17 mouse cellular contexts compared by ENCODE assay signal in the genomic region with DNA sequence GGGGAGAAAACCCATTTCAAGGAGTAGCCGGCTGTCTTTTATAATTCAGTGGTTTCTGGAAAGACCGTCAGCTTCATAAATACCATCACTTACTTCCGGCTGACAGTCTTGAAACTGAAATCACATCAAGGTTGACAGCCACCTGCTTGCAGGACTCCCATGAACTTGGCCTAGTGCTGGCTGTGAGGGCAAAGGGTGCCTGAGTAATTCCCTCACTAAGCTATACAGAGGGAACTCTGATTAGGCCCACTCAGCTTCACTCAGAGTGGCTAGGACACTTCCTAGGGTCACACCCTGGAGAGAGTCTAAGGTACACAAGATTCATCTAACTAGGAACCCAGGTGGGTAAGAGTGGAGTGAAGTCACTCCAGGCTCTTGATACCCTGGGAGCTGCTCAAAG. TPM values are rescaled to one million over a fixed set of nuclear protein-coding genes. Genes with fewer than 3 reads are reported as not detected.
DNase-seq lines count a peak whose midpoint lies in the region; ATAC-seq lines count a peak whose summit lies in the region.
"Had no signal": no experiment of that assay in that cellular context is flagged by ENCODE, and none has a peak within 500 bp of the region (broad histone marks: within the 10 kb centered on the region; RNA-seq: fewer than 3 reads in every experiment).

No protein-coding gene starts in this region.

- peaks cover 76% of the 10 kb centered on the region for H3K4me1 ChIP-seq in heart, embryonic 10.5 days
- peaks cover 71% of the 10 kb centered on the region for H3K4me1 ChIP-seq in megakaryocyte, embryonic 14.5 days
- H3K4me1 ChIP-seq in liver, embryonic 13.5 days (replicated peaks), result peaks cover 75% of the 10 kb centered on the region
- H3K4me1 ChIP-seq in forebrain, embryonic 13.5 days, result peaks cover 15% of the 10 kb centered on the region

- peak overlapping the region; percentile 89 for H3K4me3 ChIP-seq in heart, embryonic 10.5 days
- peak overlapping the region; percentile 89 for H3K4me3 ChIP-seq in megakaryocyte, embryonic 14.5 days (replicated peaks)
- peak overlapping the region; percentile 85 for H3K4me3 ChIP-seq in liver, embryonic 13.5 days (replicated peaks)
- H3K4me3 ChIP-seq in forebrain, embryonic 13.5 days, result no peak overlapping the region
- H3K4me3 ChIP-seq: neural tube, embryonic 15.5 days had no signal

- H3K9ac ChIP-seq in liver, embryonic 13.5 days, result peak overlapping the region; percentile 94
- H3K9ac ChIP-seq in forebrain, embryonic 13.5 days, result no peak overlapping the region
- H3K9ac ChIP-seq: kidney, embryonic 15.5 days; neural tube, embryonic 15.5 days had no signal

- peak overlapping the region; percentile 100 for H3K4me2 ChIP-seq in liver, embryonic 13.5 days
- no peak overlapping the region for H3K4me2 ChIP-seq in forebrain, embryonic 13.5 days
- H3K4me2 ChIP-seq: neural tube, embryonic 15.5 days had no signal

- DNase-seq in heart, embryonic 10.5 days (ENCODE audit: low spot score), result no peak
- no peak for DNase-seq in heart, adult 11 months
- no peak for DNase-seq in liver, embryonic 13.5 days
- peak; percentile 54 for DNase-seq in thymus, postnatal 14 days
- no peak for DNase-seq in natural killer cell, adult 2 months (ENCODE audit: low spot score in 2 of 2)
- DNase-seq: adrenal gland, postnatal 14 days; cerebellum, adult 18-20 months; midbrain, embryonic 14.5 days; right cerebral cortex, postnatal 25 days had no signal

- H3K27me3 ChIP-seq in heart, embryonic 10.5 days (ENCODE audit: insufficient read depth, poor library complexity, severe bottlenecking), result peaks cover 21% of the 10 kb centered on the region
- no peaks in the 10 kb centered on the region for H3K27me3 ChIP-seq in megakaryocyte, embryonic 14.5 days (replicated peaks)
- no peaks in the 10 kb centered on the region for H3K27me3 ChIP-seq in liver, embryonic 13.5 days
- peaks cover 50% of the 10 kb centered on the region for H3K27me3 ChIP-seq in forebrain, embryonic 13.5 days

- no peaks in the 10 kb centered on the region for H3K9me3 ChIP-seq in heart, embryonic 10.5 days
- H3K9me3 ChIP-seq in megakaryocyte, embryonic 14.5 days, result no peaks in the 10 kb centered on the region
- H3K9me3 ChIP-seq in liver, embryonic 13.5 days (replicated peaks), result no peaks in the 10 kb centered on the region
- no peaks in the 10 kb centered on the region for H3K9me3 ChIP-seq in forebrain, embryonic 13.5 days (replicated peaks)
- H3K9me3 ChIP-seq: kidney, embryonic 15.5 days; neural tube, embryonic 15.5 days had no signal

- H3K36me3 ChIP-seq in heart, embryonic 10.5 days, result peaks cover 20% of the 10 kb centered on the region
- peaks cover 48% of the 10 kb centered on the region for H3K36me3 ChIP-seq in megakaryocyte, embryonic 14.5 days (replicated peaks; ENCODE audit: low read length)
- H3K36me3 ChIP-seq in liver, embryonic 13.5 days, result peaks cover 32% of the 10 kb centered on the region
- no peaks in the 10 kb centered on the region for H3K36me3 ChIP-seq in forebrain, embryonic 13.5 days (ENCODE audit: poor library complexity, severe bottlenecking)
- H3K36me3 ChIP-seq: kidney, embryonic 15.5 days; neural tube, embryonic 15.5 days had no signal

- WGBS in heart, embryonic 10.5 days, result 66% methylated on average over 3 of the region's 3 CpGs
- 77% methylated on average over 3 of the region's 3 CpGs for WGBS in liver, embryonic 13.5 days (ENCODE audit: insufficient replicate concordance)
- WGBS in forebrain, embryonic 13.5 days, result 90% methylated on average over 3 of the region's 3 CpGs

- peak overlapping the region; percentile 96 for H3K27ac ChIP-seq in heart, embryonic 10.5 days
- H3K27ac ChIP-seq in liver, embryonic 13.5 days, result peak overlapping the region; percentile 98
- H3K27ac ChIP-seq in forebrain, embryonic 13.5 days, result no peak overlapping the region
- H3K27ac ChIP-seq: kidney, embryonic 15.5 days; neural tube, embryonic 15.5 days had no signal

- ATAC-seq in megakaryocyte, adult 5-6 weeks (ENCODE audit: poor library complexity, severe bottlenecking), result no peak
- ATAC-seq in liver, embryonic 13.5 days (ENCODE audit: low read depth), result no peak
- ATAC-seq in forebrain, embryonic 13.5 days, result no peak
- ATAC-seq: forebrain, embryonic 16.5 days; Patski had no signal

RNA-seq across cellular contexts. Expression of a gene that starts 4.0 kb away (rescaled TPM):
- 37.7 and 60.1 TPM in 2 replicates for polyA plus RNA-seq in heart, embryonic 10.5 days (2016; fragmentation: Nextera tagmentation; extraction: Ambion mirVana)
- 43.5 and 60.3 TPM in 2 replicates for polyA plus RNA-seq in megakaryocyte, embryonic 14.5 days (2012; ENCODE audit: insufficient read depth, low replicate concordance)
- total RNA-seq in megakaryocyte, adult 5-6 weeks (2015), result 14.4 and 14.7 TPM in 2 replicates
- total RNA-seq in megakaryocyte, adult 5-6 weeks (2017), result 11.7 and 13.1 TPM in 2 replicates
- polyA plus RNA-seq in liver, embryonic 13.5 days (2015; fragmentation: Nextera tagmentation; extraction: Ambion mirVana), result 10.6 and 13.0 TPM in 2 replicates
- polyA plus RNA-seq in forebrain, embryonic 13.5 days (2015; fragmentation: Nextera tagmentation; extraction: Ambion mirVana), result 0.36 and 0.73 TPM in 2 replicates
- polyA plus RNA-seq: C2C12 had no signal

RNA-seq across cellular contexts. Expression of a gene that starts 14.6 kb away (rescaled TPM):
- 10.9 and 12.9 TPM in 2 replicates for polyA plus RNA-seq in heart, embryonic 10.5 days (2016; fragmentation: Nextera tagmentation; extraction: Ambion mirVana)
- polyA plus RNA-seq in megakaryocyte, embryonic 14.5 days (2012; ENCODE audit: insufficient read depth, low replicate concordance), result 3.3 and 17.4 TPM in 2 replicates
- 0.14 and 0.33 TPM in 2 replicates for total RNA-seq in megakaryocyte, adult 5-6 weeks (2015)
- total RNA-seq in megakaryocyte, adult 5-6 weeks (2017), result 0.24 and 1.2 TPM in 2 replicates
- polyA plus RNA-seq in liver, embryonic 13.5 days (2015; fragmentation: Nextera tagmentation; extraction: Ambion mirVana), result 2.0 and 2.2 TPM in 2 replicates
- polyA plus RNA-seq in forebrain, embryonic 13.5 days (2015; fragmentation: Nextera tagmentation; extraction: Ambion mirVana), result 10.3 and 11.9 TPM in 2 replicates
